Mouse (Mus musculus) hindbrain, postnatal 0 days (tissue): ENCODE results near the gene Hpcal4. TPM values are rescaled to one million over a fixed set of nuclear protein-coding genes. Genes with fewer than 3 reads are reported as not detected.
A peak's percentile ranks its signal among the peaks of the same experiment; 100 is the strongest.

ENCODE experiments used
- ATAC-seq: fragments of 200-750 bp; cut with Nextera tagmentation; 2 replicates; pipeline ENCODE4 v1.8.0; 2017; ENCODE audit warnings: mild to moderate bottlenecking, moderate TSS enrichment, moderate library complexity
- DNase-seq: peaks from one replicate; pipeline ENCODE4 v3.0.0-alpha.2; 2015; ENCODE audit warnings: low spot score
- H3K27ac ChIP-seq: fragments of 300-500 bp; sonication (generic); 2 replicates; pipeline ENCODE4 v1.5.1; 2014; ENCODE audit warnings: mild to moderate bottlenecking
- H3K27me3 ChIP-seq: fragments of 300-500 bp; sonication (generic); 2 replicates; pipeline ENCODE4 v1.6.1; 2014; ENCODE audit warnings: low read length, mixed read lengths; ENCODE audit not compliant: insufficient read depth
- H3K36me3 ChIP-seq: fragments of 300-500 bp; sonication (generic); 2 replicates; pipeline ENCODE4 v1.6.1; 2014; ENCODE audit warnings: low read length, mixed read lengths; ENCODE audit not compliant: insufficient read depth
- H3K4me1 ChIP-seq: fragments of 300-500 bp; sonication (generic); 2 replicates; pipeline ENCODE4 v1.6.1; 2014; ENCODE audit warnings: antibody characterized with exemption, low read length, mixed read lengths; ENCODE audit not compliant: insufficient read depth
- H3K4me2 ChIP-seq: fragments of 300-500 bp; sonication (generic); 2 replicates; pipeline ENCODE4 v1.6.1; 2014; ENCODE audit warnings: low read depth, mild to moderate bottlenecking, low read length, moderate library complexity, mixed read lengths
- H3K4me3 ChIP-seq: fragments of 300-500 bp; sonication (generic); 2 replicates; pipeline ENCODE4 v1.5.1; 2014; ENCODE audit warnings: low read length
- H3K9ac ChIP-seq: fragments of 300-500 bp; sonication (generic); replicated peaks from 2 replicates; pipeline ENCODE4 v1.6.1; 2014; ENCODE audit warnings: mild to moderate bottlenecking, low read length, moderate library complexity, mixed read lengths
- H3K9me3 ChIP-seq: fragments of 300-500 bp; sonication (generic); 2 replicates; pipeline ENCODE4 v1.6.1; 2016; ENCODE audit warnings: low read length, mixed read lengths
- CTCF ChIP-seq: IDR thresholded peaks from 2 replicates; pipeline ENCODE4 v1.5.1; 2016; ENCODE audit warnings: antibody characterized with exemption, control low read depth, low read depth
- WGBS: fragments of 180-500 bp; shearing (Covaris S2); extraction: QIAGEN DNeasy Blood & Tissue Kit; methylation state at CpG from one replicate; pipeline ENCODE4 v1.1.7; 2014; 5-methylcytosine and 5-hydroxymethylcytosine counted together
- polyA plus RNA-seq: library from polyadenylated mRNA; unstranded; fragments of >200 nt; fragmentation: Nextera tagmentation; extraction: Ambion mirVana; gene quantifications from 2 replicates; pipeline ENCODE4 v1.2.1, GENCODE M21; 2015
- total RNA-seq: library from RNA; depleted of rRNA; stranded (reverse); fragments of >200 nt; gene quantifications from 2 replicates; pipeline ENCODE4 v1.2.3, GENCODE M21; 2014

The Hpcal4 gene
- total and polyA plus RNA-seq, 2 experiments from 2014 or later: 43.8 to 46.3 TPM

GRCm38 (mm10) chr4:123171811-123172210, 11.2 kb upstream of the Hpcal4 start:
- Histone ChIP-seq H3K4me3 (no peak overlapping the region), H3K9me3 (peaks cover 3% of the 10 kb centered on the region; the same call in 1 of the 2 replicates), H3K9ac (no peak overlapping the region), H3K4me1 (no peaks in the 10 kb centered on the region), H3K4me2 (no peak overlapping the region), H3K27ac (no peak overlapping the region), H3K27me3 (no peaks in the 10 kb centered on the region), H3K36me3 (no peaks in the 10 kb centered on the region)
- TF ChIP-seq CTCF: 0 out of 2 replicates have a peak, but pooled peaks have one; percentile 9
- no peak for DNase-seq
- ATAC-seq: no peak

GRCm38 (mm10) chr4:123183239-123184056, 421 bp downstream of the Hpcal4 start:
- TF ChIP-seq CTCF: no peak; the same call in 1 of the 2 replicates
- H3K27me3 ChIP-seq: no peaks in the 10 kb centered on the region
- H3K27ac ChIP-seq: peak overlapping the region; percentile 76
- DNase-seq (peak; percentile 91), ATAC-seq (peak; percentile 94)
- peak overlapping the region; percentile 66 for H3K9ac ChIP-seq
- H3K9me3 ChIP-seq: no peaks in the 10 kb centered on the region
- H3K4me2 ChIP-seq: peak overlapping the region; percentile 76
- H3K36me3 ChIP-seq: no peaks in the 10 kb centered on the region
- 10% methylated on average over 44 of the region's 44 CpGs for WGBS
- peak overlapping the region; percentile 52 for H3K4me3 ChIP-seq
- 0 out of 2 replicates have a peak, but pooled peaks cover 4% of the 10 kb centered on the region for H3K4me1 ChIP-seq

GRCm38 (mm10) chr4:123184816-123185215, 1.8 kb downstream of the Hpcal4 start:
- no peak for TF ChIP-seq CTCF
- Histone ChIP-seq H3K27ac (peak overlapping the region; percentile 28; the same call in 1 of the 2 replicates), H3K27me3 (no peaks in the 10 kb centered on the region), H3K36me3 (no peaks in the 10 kb centered on the region), H3K4me2 (peak overlapping the region; percentile 76), H3K4me1 (0 out of 2 replicates have a peak, but pooled peaks cover 4% of the 10 kb centered on the region), H3K9me3 (no peaks in the 10 kb centered on the region), H3K9ac (no peak overlapping the region), H3K4me3 (no peak overlapping the region; the same call in 1 of the 2 replicates)
- DNase-seq (peak; percentile 73), ATAC-seq (no peak)
- 42% methylated on average over 3 of the region's 3 CpGs for WGBS

GRCm38 (mm10) chr4:123192336-123192735, 9.3 kb downstream of the Hpcal4 start:
- H3K4me1 ChIP-seq: no peaks in the 10 kb centered on the region
- H3K27me3 ChIP-seq: no peaks in the 10 kb centered on the region
- DNase-seq (no peak), ATAC-seq (no peak)
- no peaks in the 10 kb centered on the region for H3K36me3 ChIP-seq
- no peak overlapping the region for H3K4me3 ChIP-seq
- H3K9ac ChIP-seq: no peak overlapping the region
- no peaks in the 10 kb centered on the region for H3K9me3 ChIP-seq
- WGBS: 89% methylated on average over 11 of the region's 11 CpGs
- no peak for TF ChIP-seq CTCF
- no peak overlapping the region for H3K27ac ChIP-seq
- H3K4me2 ChIP-seq: no peak overlapping the region

GRCm38 (mm10) chr4:123193791-123194190, 10.8 kb downstream of the Hpcal4 start:
- TF ChIP-seq CTCF: no peak
- Histone ChIP-seq H3K27ac (no peak overlapping the region), H3K4me3 (no peak overlapping the region), H3K36me3 (no peaks in the 10 kb centered on the region), H3K27me3 (no peaks in the 10 kb centered on the region), H3K4me1 (no peaks in the 10 kb centered on the region), H3K4me2 (no peak overlapping the region), H3K9me3 (no peaks in the 10 kb centered on the region), H3K9ac (no peak overlapping the region)
- DNase-seq: no peak
- ATAC-seq: no peak
- 89% methylated on average over 11 of the region's 11 CpGs for WGBS

- no peak for TF ChIP-seq CTCF
- H3K27me3 ChIP-seq: no peaks in the 10 kb centered on the region
- H3K27ac ChIP-seq: no peak overlapping the region
- H3K36me3 ChIP-seq: no peaks in the 10 kb centered on the region
- DNase-seq (no peak), ATAC-seq (no peak)
- H3K9ac ChIP-seq: no peak overlapping the region
- H3K4me1 ChIP-seq: peaks cover 4% of the 10 kb centered on the region; the same call in 1 of the 2 replicates
- H3K9me3 ChIP-seq: no peaks in the 10 kb centered on the region
- H3K4me3 ChIP-seq: no peak overlapping the region
- 69% methylated on average over 6 of the region's 6 CpGs for whole genome bisulfite sequencing
- H3K4me2 ChIP-seq: no peak overlapping the region
Measured at GRCm38 (mm10) chr4:123196695-123197094, 13.7 kb downstream of the Hpcal4 start.

GRCm38 (mm10) chr4:123200771-123201185, 17.8 kb downstream of the Hpcal4 start:
- peak overlapping the region; percentile 51 for H3K9ac ChIP-seq
- 2% methylated on average over 15 of the region's 15 CpGs for WGBS
- TF ChIP-seq CTCF: peak; percentile 92
- H3K36me3 ChIP-seq: no peaks in the 10 kb centered on the region
- no peaks in the 10 kb centered on the region for H3K27me3 ChIP-seq
- ATAC-seq (peak; percentile 78), DNase-seq (peak; percentile 85)
- H3K4me2 ChIP-seq: peak overlapping the region; percentile 85
- H3K27ac ChIP-seq: no peak overlapping the region
- H3K9me3 ChIP-seq: no peaks in the 10 kb centered on the region
- H3K4me3 ChIP-seq: peak overlapping the region; percentile 39
- peaks cover 4% of the 10 kb centered on the region; the same call in 1 of the 2 replicates for H3K4me1 ChIP-seq
